Mouse (Mus musculus): ENCODE results near the gene Cdv3. TPM values are rescaled to one million over a fixed set of nuclear protein-coding genes. Genes with fewer than 3 reads are reported as not detected.

The Cdv3 gene
- polyA plus RNA-seq, 1 experiment = 27.0 TPM

GRCm38 (mm10) chr9:103383576-103383975, 17.9 kb upstream of the Cdv3 start:
- H3K4me3 ChIP-seq (ENCODE audit: insufficient read depth, low read depth, low read length) = no peak overlapping the region
- H3K36me3 ChIP-seq (ENCODE audit: control insufficient read depth, insufficient read depth, low read length) = no peaks in the 10 kb centered on the region
- H3K4me1 ChIP-seq (ENCODE audit: control insufficient read depth, insufficient read depth, low read length) = no peaks in the 10 kb centered on the region
- TF ChIP-seq CTCF (conservative IDR thresholded peaks at IDR 0.05; ENCODE audit: insufficient read depth, insufficient read length, low read depth, low read length) (no peak), POLR2A (IDR thresholded peaks at IDR 0.05; ENCODE audit: low read depth, low read length) (no peak)
- WGBS = 90% methylated on average over 1 of the region's 1 CpGs
- DNase-seq = no peak
- no peaks in the 10 kb centered on the region for H3K27me3 ChIP-seq (replicated peaks; ENCODE audit: control insufficient read depth, insufficient read depth, low read length)
- H3K27ac ChIP-seq (ENCODE audit: insufficient read depth, low read depth, low read length) = no peak overlapping the region

GRCm38 (mm10) chr9:103382989-103383388, 17.3 kb upstream of the Cdv3 start:
- H3K4me3 ChIP-seq (ENCODE audit: insufficient read depth, low read depth, low read length) = no peak overlapping the region
- H3K27ac ChIP-seq (ENCODE audit: insufficient read depth, low read depth, low read length) = no peak overlapping the region
- TF ChIP-seq CTCF (conservative IDR thresholded peaks at IDR 0.05; ENCODE audit: insufficient read depth, insufficient read length, low read depth, low read length) = no peak
- no peak for TF ChIP-seq POLR2A (IDR thresholded peaks at IDR 0.05; ENCODE audit: low read depth, low read length)
- no peak for DNase-seq
- H3K36me3 ChIP-seq (ENCODE audit: control insufficient read depth, insufficient read depth, low read length) = no peaks in the 10 kb centered on the region
- no peaks in the 10 kb centered on the region for H3K4me1 ChIP-seq (ENCODE audit: control insufficient read depth, insufficient read depth, low read length)
- no peaks in the 10 kb centered on the region for H3K27me3 ChIP-seq (replicated peaks; ENCODE audit: control insufficient read depth, insufficient read depth, low read length)
- 54% methylated on average over 6 of the region's 6 CpGs for WGBS

GRCm38 (mm10) chr9:103380566-103380965, 14.9 kb upstream of the Cdv3 start:
- TF ChIP-seq CTCF (conservative IDR thresholded peaks at IDR 0.05; ENCODE audit: insufficient read depth, insufficient read length, low read depth, low read length) (no peak), POLR2A (IDR thresholded peaks at IDR 0.05; ENCODE audit: low read depth, low read length) (no peak)
- 92% methylated on average over 4 of the region's 4 CpGs for WGBS
- no peak for DNase-seq
- Histone ChIP-seq H3K4me3 (ENCODE audit: insufficient read depth, low read depth, low read length) (no peak overlapping the region), H3K4me1 (ENCODE audit: control insufficient read depth, insufficient read depth, low read length) (no peaks in the 10 kb centered on the region), H3K36me3 (ENCODE audit: control insufficient read depth, insufficient read depth, low read length) (no peaks in the 10 kb centered on the region), H3K27ac (ENCODE audit: insufficient read depth, low read depth, low read length) (no peak overlapping the region), H3K27me3 (replicated peaks; ENCODE audit: control insufficient read depth, insufficient read depth, low read length) (no peaks in the 10 kb centered on the region)

- 80% methylated on average over 9 of the region's 9 CpGs for WGBS
- Histone ChIP-seq H3K36me3 (ENCODE audit: control insufficient read depth, insufficient read depth, low read length) (no peaks in the 10 kb centered on the region), H3K4me3 (ENCODE audit: insufficient read depth, low read depth, low read length) (no peak overlapping the region), H3K27ac (ENCODE audit: insufficient read depth, low read depth, low read length) (no peak overlapping the region), H3K4me1 (ENCODE audit: control insufficient read depth, insufficient read depth, low read length) (no peaks in the 10 kb centered on the region), H3K27me3 (replicated peaks; ENCODE audit: control insufficient read depth, insufficient read depth, low read length) (no peaks in the 10 kb centered on the region)
- DNase-seq = no peak
- no peak for TF ChIP-seq CTCF (conservative IDR thresholded peaks at IDR 0.05; ENCODE audit: insufficient read depth, insufficient read length, low read depth, low read length)
- no peak for TF ChIP-seq POLR2A (IDR thresholded peaks at IDR 0.05; ENCODE audit: low read depth, low read length)
Observed at GRCm38 (mm10) chr9:103379199-103379598, 13.6 kb upstream of the Cdv3 start.

GRCm38 (mm10) chr9:103378686-103379085, 13.0 kb upstream of the Cdv3 start:
- no peak for DNase-seq
- WGBS = 75% methylated on average over 10 of the region's 10 CpGs

GRCm38 (mm10) chr9:103376346-103377320, 11.0 kb upstream of the Cdv3 start:
- Histone ChIP-seq H3K36me3 (ENCODE audit: control insufficient read depth, insufficient read depth, low read length) (no peaks in the 10 kb centered on the region), H3K4me3 (ENCODE audit: insufficient read depth, low read depth, low read length) (no peak overlapping the region), H3K4me1 (ENCODE audit: control insufficient read depth, insufficient read depth, low read length) (no peaks in the 10 kb centered on the region), H3K27ac (ENCODE audit: insufficient read depth, low read depth, low read length) (no peak overlapping the region), H3K27me3 (replicated peaks; ENCODE audit: control insufficient read depth, insufficient read depth, low read length) (no peaks in the 10 kb centered on the region)
- no peak for TF ChIP-seq POLR2A (IDR thresholded peaks at IDR 0.05; ENCODE audit: low read depth, low read length)
- no peak for TF ChIP-seq CTCF (conservative IDR thresholded peaks at IDR 0.05; ENCODE audit: insufficient read depth, insufficient read length, low read depth, low read length)
- no peak for DNase-seq
- 59% methylated on average over 7 of the region's 7 CpGs for WGBS

More at GRCm38 (mm10) chr9:103378686-103379085, 13.0 kb upstream of the Cdv3 start:
- Histone ChIP-seq H3K27me3 (replicated peaks; ENCODE audit: control insufficient read depth, insufficient read depth, low read length) (no peaks in the 10 kb centered on the region), H3K4me3 (ENCODE audit: insufficient read depth, low read depth, low read length) (no peak overlapping the region), H3K27ac (ENCODE audit: insufficient read depth, low read depth, low read length) (no peak overlapping the region), H3K36me3 (ENCODE audit: control insufficient read depth, insufficient read depth, low read length) (no peaks in the 10 kb centered on the region), H3K4me1 (ENCODE audit: control insufficient read depth, insufficient read depth, low read length) (no peaks in the 10 kb centered on the region)
- no peak for TF ChIP-seq POLR2A (IDR thresholded peaks at IDR 0.05; ENCODE audit: low read depth, low read length)
- no peak for TF ChIP-seq CTCF (conservative IDR thresholded peaks at IDR 0.05; ENCODE audit: insufficient read depth, insufficient read length, low read depth, low read length)

- Histone ChIP-seq H3K36me3 (ENCODE audit: control insufficient read depth, insufficient read depth, low read length) (no peaks in the 10 kb centered on the region), H3K27ac (ENCODE audit: insufficient read depth, low read depth, low read length) (no peak overlapping the region), H3K4me1 (ENCODE audit: control insufficient read depth, insufficient read depth, low read length) (no peaks in the 10 kb centered on the region), H3K4me3 (ENCODE audit: insufficient read depth, low read depth, low read length) (no peak overlapping the region), H3K27me3 (replicated peaks; ENCODE audit: control insufficient read depth, insufficient read depth, low read length) (no peaks in the 10 kb centered on the region)
- TF ChIP-seq POLR2A (IDR thresholded peaks at IDR 0.05; ENCODE audit: low read depth, low read length) (no peak), CTCF (conservative IDR thresholded peaks at IDR 0.05; ENCODE audit: insufficient read depth, insufficient read length, low read depth, low read length) (no peak)
- 81% methylated on average over 5 of the region's 5 CpGs for WGBS
- no peak for DNase-seq
Observed at GRCm38 (mm10) chr9:103372271-103373010, 6.8 kb upstream of the Cdv3 start.
